In genomic region chr2:125858521-125859280, GRCm38 (mm10) we compare ENCODE assay signal across 8 mouse cellular contexts. TPM values are rescaled to one million over a fixed set of nuclear protein-coding genes. Genes with fewer than 3 reads are reported as not detected.
DNase-seq lines count a peak whose midpoint lies in the region; ATAC-seq and TF ChIP-seq lines count a peak whose summit lies in the region.

Galk2 (plus strand) TSS chr2:125859109.
Cops2 (minus strand) TSS chr2:125859139.

- peak within 1 kb of the TSS; percentile 96 for H3K4me3 ChIP-seq in G1E (ENCODE audit: low read depth, low read length)
- peak within 1 kb of the TSS; percentile 80 for H3K4me3 ChIP-seq in forebrain, embryonic 16.5 days (replicated peaks; ENCODE audit: low read length)
- H3K4me3 ChIP-seq in layer of hippocampus, adult 2 months: peak within 1 kb of the TSS; percentile 88
- peak within 1 kb of the TSS; percentile 100 for H3K4me3 ChIP-seq in lung, embryonic 14.5 days (ENCODE audit: low read depth, low read length)
- H3K4me3 ChIP-seq in olfactory bulb, adult 2 months (ENCODE audit: insufficient read depth, low read depth, low read length): peak within 1 kb of the TSS; percentile 94
- H3K4me3 ChIP-seq in thymus, adult 2 months (ENCODE audit: control insufficient read depth, insufficient read depth, low read length): peak within 1 kb of the TSS; percentile 62

- intact Hi-C loops in heart, postnatal 36 days (cut with DNase I): loop anchor here (1.0 to 10.0 kb wide), 3 partner anchors 76 to 294 kb away; partner anchors contain the start of genes Dtwd1, Fam227b and Secisbp2l

- peak within 1 kb of the TSS; percentile 70 for H3K4me2 ChIP-seq in forebrain, embryonic 16.5 days (ENCODE audit: low read length)
- H3K4me2 ChIP-seq in lung, embryonic 14.5 days: peak within 1 kb of the TSS; percentile 65

- H3K9me3 ChIP-seq in G1E (replicated peaks): no peaks in the 10 kb centered on the region
- H3K9me3 ChIP-seq in forebrain, embryonic 16.5 days (ENCODE audit: control insufficient read depth, low read length): no peaks in the 10 kb centered on the region
- H3K9me3 ChIP-seq in lung, embryonic 14.5 days (ENCODE audit: low read depth, low read length): no peaks in the 10 kb centered on the region

- under 1% methylated on average over 49 of the region's 54 CpGs for WGBS in forebrain, embryonic 16.5 days
- WGBS in lung, embryonic 14.5 days: 0% methylated on average over 52 of the region's 54 CpGs
- WGBS in olfactory bulb, adult 2 months: under 1% methylated on average over 54 of the region's 54 CpGs
- under 1% methylated on average over 53 of the region's 54 CpGs for WGBS in thymus, adult 2 months

- H3K9ac ChIP-seq in forebrain, embryonic 16.5 days (replicated peaks; ENCODE audit: low read depth, low read length): peak within 1 kb of the TSS; percentile 89
- H3K9ac ChIP-seq in lung, embryonic 14.5 days: peak within 1 kb of the TSS; percentile 97

- H3K36me3 ChIP-seq in G1E (replicated peaks): peaks cover 9% of the 10 kb centered on the region
- H3K36me3 ChIP-seq in forebrain, embryonic 16.5 days (ENCODE audit: control insufficient read depth, insufficient read depth): no peaks in the 10 kb centered on the region
- H3K36me3 ChIP-seq in lung, embryonic 14.5 days (ENCODE audit: insufficient read depth): no peaks in the 10 kb centered on the region
- H3K36me3 ChIP-seq in thymus, adult 2 months (ENCODE audit: control insufficient read depth, insufficient read depth, low read length): no peaks in the 10 kb centered on the region

- H3K27ac ChIP-seq in forebrain, embryonic 16.5 days (ENCODE audit: low read length): peak within 1 kb of the TSS; percentile 82
- peak within 1 kb of the TSS; percentile 95 for H3K27ac ChIP-seq in layer of hippocampus, adult 2 months
- H3K27ac ChIP-seq in lung, embryonic 14.5 days (ENCODE audit: low read depth): peak within 1 kb of the TSS; percentile 85
- H3K27ac ChIP-seq in olfactory bulb, adult 2 months (ENCODE audit: insufficient read depth, low read depth, low read length): peak within 1 kb of the TSS; percentile 86
- no peak within 1 kb of the TSS for H3K27ac ChIP-seq in thymus, adult 2 months (ENCODE audit: control insufficient read depth, insufficient read depth, low read length)

- H3K27me3 ChIP-seq in G1E (ENCODE audit: insufficient read depth, low read length): no peaks in the 10 kb centered on the region
- no peaks in the 10 kb centered on the region for H3K27me3 ChIP-seq in forebrain, embryonic 16.5 days (replicated peaks; ENCODE audit: control insufficient read depth, insufficient read depth, low read length)
- no peaks in the 10 kb centered on the region for H3K27me3 ChIP-seq in lung, embryonic 14.5 days (ENCODE audit: insufficient read depth, low read length)
- no peaks in the 10 kb centered on the region for H3K27me3 ChIP-seq in thymus, adult 2 months (ENCODE audit: control insufficient read depth, insufficient read depth, low read length)

- peak; percentile 74 for DNase-seq in G1E (ENCODE audit: low spot score)
- peak; percentile 93 to 96 for DNase-seq in cerebellum, adult 18-20 months
- DNase-seq in heart, postnatal 36 days: peak; percentile 88 to 89
- peak; percentile 94 to 96 for DNase-seq in layer of hippocampus, adult 2 months (ENCODE audit: low spot score in 2 of 2)
- peak; percentile 97 for DNase-seq in lung, embryonic 14.5 days
- peak; percentile 93 for DNase-seq in thymus, adult 2 months

- peak; percentile 44; the same call in 1 of the 2 replicates for TF ChIP-seq POLR2A in olfactory bulb, adult 2 months (IDR thresholded peaks at IDR 0.05; ENCODE audit: insufficient read depth, low read depth, low read length)
- 0 out of 2 replicates have a peak, but pooled peaks have one; percentile 9 for TF ChIP-seq POLR2A in thymus, adult 2 months (IDR thresholded peaks at IDR 0.05; ENCODE audit: control insufficient read depth, extremely low read depth, insufficient read depth, low read length, poor library complexity)

- ATAC-seq in G1E (ENCODE audit: extremely low read depth, insufficient number of reproducible peaks, low FRiP score, poor library complexity, severe bottlenecking): peak; percentile 99
- peak; percentile 99 for ATAC-seq in forebrain, embryonic 16.5 days
- peak; percentile 99 for ATAC-seq in lung, embryonic 14.5 days (ENCODE audit: insufficient read depth)

- TF ChIP-seq CTCF in G1E (IDR thresholded peaks at IDR 0.05; ENCODE audit: low read depth, low read length): no peak
- no peak for TF ChIP-seq CTCF in layer of hippocampus, adult 2 months (conservative IDR thresholded peaks at IDR 0.05)
- TF ChIP-seq CTCF in lung, embryonic 14.5 days (IDR thresholded peaks at IDR 0.05; ENCODE audit: low read depth): no peak
- no peak for TF ChIP-seq CTCF in olfactory bulb, adult 2 months (IDR thresholded peaks at IDR 0.05; ENCODE audit: insufficient read depth, low read depth, low read length)
- no peak for TF ChIP-seq CTCF in thymus, adult 2 months (IDR thresholded peaks at IDR 0.05; ENCODE audit: borderline replicate concordance, control insufficient read depth, extremely low read depth, insufficient read depth, low read length, poor library complexity)

- H3K4me1 ChIP-seq in G1E (ENCODE audit: insufficient read depth, low read depth, low read length): peaks cover 19% of the 10 kb centered on the region
- peaks cover 9% of the 10 kb centered on the region for H3K4me1 ChIP-seq in forebrain, embryonic 16.5 days (replicated peaks; ENCODE audit: control insufficient read depth, insufficient read depth, low read length)
- H3K4me1 ChIP-seq in lung, embryonic 14.5 days (ENCODE audit: insufficient read depth): peaks cover 2% of the 10 kb centered on the region; the same call in 1 of the 2 replicates
- H3K4me1 ChIP-seq in olfactory bulb, adult 2 months (ENCODE audit: control insufficient read depth, insufficient read depth, low read length): no peaks in the 10 kb centered on the region
- 0 out of 2 replicates have a peak, but pooled peaks cover 2% of the 10 kb centered on the region for H3K4me1 ChIP-seq in thymus, adult 2 months (replicated peaks; ENCODE audit: control insufficient read depth, insufficient read depth, low read length)

RNA-seq across cellular contexts. Expression of gene Galk2, which starts in this region (rescaled TPM):
- total RNA-seq in G1E (2014; fragmentation: Nextera tagmentation) (21.3 and 27.3 TPM in 2 replicates), G1E (2017) (65.0 and 75.0 TPM in 2 replicates)
- 1.6 and 3.1 TPM in 2 replicates for polyA plus RNA-seq in G1E (2012)
- polyA plus RNA-seq in forebrain, embryonic 16.5 days (2015; fragmentation: Nextera tagmentation; extraction: Ambion mirVana): 24.9 and 27.9 TPM in 2 replicates
- 10 to 100 TPM; 11.0 to 11.8 TPM for total RNA-seq in heart, postnatal 36 days (2021)
- total RNA-seq in layer of hippocampus, adult 2 months (2021): 10 to 100 TPM; 25.8 to 26.0 TPM
- polyA plus RNA-seq in lung, embryonic 14.5 days (2014; fragmentation: Nextera tagmentation; extraction: Ambion mirVana): 39.3 and 41.3 TPM in 2 replicates
- not detected in 2 replicates for polyA plus RNA-seq in olfactory bulb, adult 2 months (2012; ENCODE audit: insufficient read depth, insufficient read length, low replicate concordance, missing spikeins)
- polyA plus RNA-seq in thymus, adult 2 months (2012; rRNA removed): 18.5 and 19.0 TPM in 2 replicates

RNA-seq across cellular contexts. Expression of gene Cops2, which starts in this region (rescaled TPM):
- 163 and 170 TPM in 2 replicates for total RNA-seq in G1E (2014; fragmentation: Nextera tagmentation)
- total RNA-seq in G1E (2017): 162 and 277 TPM in 2 replicates
- polyA plus RNA-seq in G1E (2012): 4.4 and 6.2 TPM in 2 replicates
- polyA plus RNA-seq in forebrain, embryonic 16.5 days (2015; fragmentation: Nextera tagmentation; extraction: Ambion mirVana): 63.6 and 80.4 TPM in 2 replicates
- total RNA-seq in heart, postnatal 36 days (2021): 10 to 100 TPM; 86.5 to 91.6 TPM
- 100 to 1,000 TPM; 111 to 119 TPM for total RNA-seq in layer of hippocampus, adult 2 months (2021)
- 85.9 and 89.7 TPM in 2 replicates for polyA plus RNA-seq in lung, embryonic 14.5 days (2014; fragmentation: Nextera tagmentation; extraction: Ambion mirVana)
- polyA plus RNA-seq in olfactory bulb, adult 2 months (2012; ENCODE audit: insufficient read depth, insufficient read length, low replicate concordance, missing spikeins): not detected in 2 replicates
- 6.4 and 7.1 TPM in 2 replicates for polyA plus RNA-seq in thymus, adult 2 months (2012; rRNA removed)
